Mouse (Mus musculus): ENCODE measurements around the gene Dclk1. TPM values are rescaled to one million over a fixed set of nuclear protein-coding genes. Genes with fewer than 3 reads are reported as not detected.

Dclk1 gene
- polyA plus RNA-seq, 1 experiment from 2014 or later = 62.8 TPM

DNA sequence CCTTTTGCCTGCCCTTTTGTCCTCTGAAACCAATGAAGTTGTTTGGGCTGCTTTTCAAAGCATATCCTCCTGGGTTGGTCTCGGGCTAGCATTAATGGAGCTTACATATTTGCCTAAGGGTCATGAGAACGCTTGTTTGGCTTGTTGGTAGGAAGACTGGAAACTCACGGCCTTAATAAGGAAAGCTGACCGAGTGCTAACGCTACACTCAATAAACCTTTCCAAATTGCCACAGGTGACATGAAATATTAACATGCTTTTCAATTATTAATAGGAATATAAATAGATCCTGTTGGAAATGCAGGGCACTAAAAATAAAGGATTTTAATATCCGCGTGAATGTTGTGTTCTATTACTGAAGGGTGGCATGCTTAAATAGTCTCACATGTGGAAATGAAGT lies 257.1 kb downstream of the Dclk1 start:
- no peak for ATAC-seq (ENCODE audit: insufficient number of reproducible peaks, insufficient read depth, low FRiP score, low TSS enrichment, low read depth)
- no peak overlapping the region for H3K9ac ChIP-seq (replicated peaks)
- WGBS = 56% methylated on average over 7 of the region's 7 CpGs
- no peaks in the 10 kb centered on the region for H3K27me3 ChIP-seq
- H3K9me3 ChIP-seq = peaks cover 4% of the 10 kb centered on the region; the same call in 1 of the 2 replicates
- 0 out of 2 replicates have a peak, but pooled peaks cover 4% of the 10 kb centered on the region for H3K36me3 ChIP-seq
- H3K27ac ChIP-seq = peak overlapping the region; percentile 76
- H3K4me1 ChIP-seq (replicated peaks) = peaks cover 43% of the 10 kb centered on the region
- no peak overlapping the region for H3K4me3 ChIP-seq (replicated peaks)
- H3K4me2 ChIP-seq = no peak overlapping the region

- 80% methylated on average over 7 of the region's 7 CpGs for WGBS
- Histone ChIP-seq H3K27me3 (no peaks in the 10 kb centered on the region), H3K36me3 (peaks cover 15% of the 10 kb centered on the region), H3K4me3 (replicated peaks) (no peak overlapping the region), H3K27ac (peak overlapping the region; percentile 70), H3K9ac (replicated peaks) (no peak overlapping the region), H3K9me3 (peaks cover 3% of the 10 kb centered on the region; the same call in 1 of the 2 replicates), H3K4me1 (replicated peaks) (peaks cover 41% of the 10 kb centered on the region), H3K4me2 (no peak overlapping the region)
- ATAC-seq (ENCODE audit: insufficient number of reproducible peaks, insufficient read depth, low FRiP score, low TSS enrichment, low read depth) = no peak
Measured at GRCm38 (mm10) chr3:55510198-55510597, 268.0 kb downstream of the Dclk1 start.

DNA sequence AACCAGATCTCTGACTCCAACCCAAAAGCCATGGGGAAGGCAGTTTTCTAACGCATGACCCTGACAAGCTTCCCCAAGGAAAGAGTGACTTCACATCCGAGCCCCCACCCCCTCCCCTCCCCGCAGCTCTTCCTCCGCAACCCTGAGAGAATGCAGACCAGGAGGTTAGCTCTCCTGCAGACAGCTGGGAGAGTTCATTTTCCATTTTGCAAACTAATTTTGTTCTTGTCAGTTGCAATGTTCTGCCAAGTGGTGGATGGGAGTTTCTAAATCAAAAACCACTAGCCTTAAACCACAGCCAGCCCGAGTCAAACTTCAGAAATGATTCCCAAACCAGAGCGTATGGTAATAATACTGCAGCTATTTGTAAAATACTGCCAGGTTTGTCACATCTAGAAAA lies 269.5 kb downstream of the Dclk1 start:
- no peak overlapping the region for H3K4me2 ChIP-seq
- H3K9ac ChIP-seq (replicated peaks) = no peak overlapping the region
- H3K36me3 ChIP-seq = peaks cover 11% of the 10 kb centered on the region
- peaks cover 54% of the 10 kb centered on the region for H3K4me1 ChIP-seq (replicated peaks)
- no peaks in the 10 kb centered on the region for H3K9me3 ChIP-seq
- H3K27ac ChIP-seq = no peak overlapping the region
- no peaks in the 10 kb centered on the region for H3K27me3 ChIP-seq
- 39% methylated on average over 6 of the region's 6 CpGs for WGBS
- 0 out of 2 replicates have a peak, but pooled peaks have one; percentile 38 for ATAC-seq (ENCODE audit: insufficient number of reproducible peaks, insufficient read depth, low FRiP score, low TSS enrichment, low read depth)
- H3K4me3 ChIP-seq (replicated peaks) = no peak overlapping the region

GRCm38 (mm10) chr3:55515966-55516365 lies 273.8 kb downstream of the Dclk1 start:
- Histone ChIP-seq H3K9ac (replicated peaks) (no peak overlapping the region), H3K4me3 (replicated peaks) (no peak overlapping the region), H3K36me3 (no peaks in the 10 kb centered on the region), H3K27me3 (no peaks in the 10 kb centered on the region), H3K27ac (0 out of 2 replicates have a peak overlapping the region, but pooled peaks have one; percentile 89), H3K4me1 (replicated peaks) (peaks cover 57% of the 10 kb centered on the region), H3K9me3 (no peaks in the 10 kb centered on the region), H3K4me2 (no peak overlapping the region)
- 19% methylated on average over 5 of the region's 5 CpGs for WGBS
- ATAC-seq (ENCODE audit: insufficient number of reproducible peaks, insufficient read depth, low FRiP score, low TSS enrichment, low read depth) = no peak

DNA sequence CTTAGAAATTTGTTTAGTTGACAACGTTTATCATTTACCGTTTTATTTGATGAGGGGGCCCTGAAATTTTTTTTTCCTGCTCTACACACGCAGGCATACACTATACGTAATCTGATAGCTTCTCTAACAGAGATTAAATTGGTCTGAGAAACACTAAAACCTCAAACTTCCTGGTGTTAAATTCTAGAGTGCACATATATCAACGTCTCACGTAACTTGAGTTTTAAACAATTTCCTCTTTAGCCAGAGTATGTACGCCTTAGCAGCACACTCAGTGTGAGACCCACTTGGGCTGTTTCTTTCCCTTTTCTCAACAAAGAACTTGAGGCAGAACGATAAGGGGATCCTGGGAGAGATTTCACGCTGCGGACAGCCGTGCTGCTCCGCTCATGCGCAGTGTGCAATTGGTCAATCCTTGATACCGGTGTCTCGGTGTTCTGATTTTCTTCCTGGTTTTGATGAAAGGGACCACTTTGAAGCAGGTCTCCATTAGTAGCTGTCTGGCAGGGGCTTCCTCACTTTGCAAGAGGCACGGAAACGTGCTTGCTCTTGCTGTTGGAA lies 275.4 kb downstream of the Dclk1 start:
- Histone ChIP-seq H3K36me3 (no peaks in the 10 kb centered on the region), H3K4me3 (replicated peaks) (no peak overlapping the region), H3K27me3 (no peaks in the 10 kb centered on the region), H3K27ac (peak overlapping the region; percentile 89), H3K9me3 (no peaks in the 10 kb centered on the region), H3K4me2 (peak overlapping the region; percentile 36), H3K4me1 (replicated peaks) (peaks cover 55% of the 10 kb centered on the region), H3K9ac (replicated peaks) (0 out of 2 replicates have a peak overlapping the region, but pooled peaks have one; percentile 18)
- ATAC-seq (ENCODE audit: insufficient number of reproducible peaks, insufficient read depth, low FRiP score, low TSS enrichment, low read depth) = no peak
- WGBS = 37% methylated on average over 17 of the region's 17 CpGs

DNA sequence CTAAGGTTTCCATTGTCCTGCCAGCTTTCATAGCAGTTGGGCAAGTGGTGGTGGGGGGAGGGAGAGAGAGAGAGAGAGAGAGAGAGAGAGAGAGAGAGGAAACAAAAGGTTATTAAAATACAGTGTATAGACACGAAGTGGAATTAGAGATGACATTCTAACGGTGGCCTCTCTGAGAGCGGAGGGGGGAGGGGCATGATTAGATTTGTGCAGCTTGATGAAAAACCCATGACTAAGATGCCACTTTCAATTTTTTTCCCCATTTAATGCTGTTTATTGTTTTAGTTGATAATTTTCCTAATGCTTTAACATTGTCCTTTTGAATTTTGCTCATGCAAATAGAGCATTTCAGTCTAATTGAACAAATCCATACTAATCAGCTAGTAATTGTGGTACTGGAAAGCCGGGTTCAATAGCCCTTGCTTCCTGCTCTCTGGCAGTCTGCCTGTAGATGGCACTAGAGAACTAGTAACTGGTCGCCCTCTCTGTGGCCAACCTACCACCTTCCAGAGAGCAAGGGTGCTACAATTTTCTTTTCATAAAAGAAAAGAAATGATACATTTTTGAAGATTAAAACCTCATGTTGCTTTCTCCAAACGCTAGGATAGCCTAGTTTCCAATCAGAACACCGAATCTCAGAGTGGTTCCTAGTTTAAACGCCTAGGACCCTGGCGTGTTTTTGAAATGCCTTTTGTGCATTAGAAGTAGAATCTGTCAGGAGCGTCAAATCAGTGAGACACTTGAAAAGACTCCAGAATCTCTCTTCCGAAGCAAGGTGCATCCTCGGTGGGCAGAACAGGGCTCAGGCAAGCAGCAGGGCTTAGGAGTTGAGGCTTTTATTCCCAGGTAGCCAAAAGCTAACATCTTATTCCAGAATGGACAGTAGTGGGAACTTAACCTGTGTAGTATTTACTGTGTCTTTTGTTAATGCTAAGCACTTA lies 278.3 kb downstream of the Dclk1 start:
- peaks cover 77% of the 10 kb centered on the region for H3K4me1 ChIP-seq (replicated peaks)
- no peak for ATAC-seq (ENCODE audit: insufficient number of reproducible peaks, insufficient read depth, low FRiP score, low TSS enrichment, low read depth)

DNA sequence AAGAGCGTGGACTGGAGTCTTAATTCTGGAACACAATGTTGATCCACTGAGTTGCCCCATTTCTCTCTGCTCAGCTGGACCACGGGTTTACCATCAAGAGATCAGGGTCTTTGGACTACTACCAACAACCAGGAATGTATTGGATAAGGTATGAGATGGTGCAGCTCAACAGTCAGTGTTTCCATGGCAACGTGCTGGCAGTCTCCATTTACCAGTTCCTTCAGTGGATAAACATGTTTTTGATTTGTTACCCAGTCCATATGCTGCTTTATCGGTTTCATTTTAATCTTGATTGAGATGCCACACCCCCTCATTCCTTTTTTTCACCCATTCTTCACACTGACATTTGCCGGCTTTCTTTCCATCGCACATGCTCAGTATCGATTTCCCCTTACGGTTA lies 279.6 kb downstream of the Dclk1 start:
- H3K9ac ChIP-seq (replicated peaks) = no peak overlapping the region
- H3K27ac ChIP-seq = peak overlapping the region; percentile 29; the same call in 1 of the 2 replicates
- no peaks in the 10 kb centered on the region for H3K36me3 ChIP-seq
- H3K4me1 ChIP-seq (replicated peaks) = peaks cover 77% of the 10 kb centered on the region
- no peak for ATAC-seq (ENCODE audit: insufficient number of reproducible peaks, insufficient read depth, low FRiP score, low TSS enrichment, low read depth)
- no peak overlapping the region for H3K4me2 ChIP-seq
- 70% methylated on average over 8 of the region's 8 CpGs for WGBS
- H3K27me3 ChIP-seq = no peaks in the 10 kb centered on the region
- H3K4me3 ChIP-seq (replicated peaks) = no peak overlapping the region
- H3K9me3 ChIP-seq = no peaks in the 10 kb centered on the region

More for the DNA sequence above, 278.3 kb downstream of the Dclk1 start:
- H3K27me3 ChIP-seq = no peaks in the 10 kb centered on the region
- WGBS = 24% methylated on average over 12 of the region's 12 CpGs
- H3K36me3 ChIP-seq = no peaks in the 10 kb centered on the region
- H3K4me2 ChIP-seq = no peak overlapping the region
- H3K9ac ChIP-seq (replicated peaks) = no peak overlapping the region
- no peaks in the 10 kb centered on the region for H3K9me3 ChIP-seq
- H3K4me3 ChIP-seq (replicated peaks) = no peak overlapping the region
- 0 out of 2 replicates have a peak overlapping the region, but pooled peaks have one; percentile 59 for H3K27ac ChIP-seq

GRCm38 (mm10) chr3:55523224-55523623 lies 281.1 kb downstream of the Dclk1 start:
- H3K36me3 ChIP-seq = no peaks in the 10 kb centered on the region
- 37% methylated on average over 7 of the region's 7 CpGs for WGBS
- H3K4me2 ChIP-seq = peak overlapping the region; percentile 23; the same call in 1 of the 2 replicates
- H3K9me3 ChIP-seq = no peaks in the 10 kb centered on the region
- ATAC-seq (ENCODE audit: insufficient number of reproducible peaks, insufficient read depth, low FRiP score, low TSS enrichment, low read depth) = no peak
- H3K27me3 ChIP-seq = no peaks in the 10 kb centered on the region
- peak overlapping the region; percentile 71 for H3K27ac ChIP-seq
- peaks cover 77% of the 10 kb centered on the region for H3K4me1 ChIP-seq (replicated peaks)
- H3K9ac ChIP-seq (replicated peaks) = peak overlapping the region; percentile 44; the same call in 1 of the 2 replicates
- no peak overlapping the region for H3K4me3 ChIP-seq (replicated peaks)

DNA sequence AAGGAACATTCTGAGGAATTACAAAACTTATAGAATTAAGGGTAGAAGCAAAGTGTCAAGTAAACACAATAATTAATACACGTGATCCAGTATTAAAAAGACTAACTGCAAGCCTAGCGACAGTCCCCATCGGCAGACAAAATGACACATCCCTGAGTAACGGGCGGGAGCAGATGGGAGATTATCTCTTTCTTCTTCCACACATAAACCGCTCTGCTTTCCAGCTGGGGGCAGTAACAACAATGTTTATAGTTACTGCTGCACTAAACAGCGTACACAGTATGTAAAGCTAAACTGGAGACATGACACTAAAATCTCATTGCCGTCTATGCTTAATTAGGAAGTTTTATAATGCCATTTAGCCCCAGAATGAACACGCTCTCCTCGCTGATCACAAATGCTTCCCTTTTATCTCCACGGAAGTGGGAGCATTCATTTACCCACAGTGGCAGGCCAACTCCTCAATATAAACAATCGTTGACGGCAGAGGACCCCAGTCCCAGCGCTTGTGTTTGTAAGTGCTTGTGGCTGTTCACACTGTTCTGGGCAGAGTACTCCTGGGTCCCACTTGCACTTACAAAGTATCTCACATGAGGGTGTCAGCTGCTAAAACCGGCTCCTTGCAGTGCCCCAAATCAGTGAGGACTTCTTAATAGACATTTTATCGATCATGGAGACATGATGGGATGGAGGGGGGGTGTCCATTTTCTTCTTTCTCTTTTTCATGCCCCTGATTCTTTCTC lies 281.7 kb downstream of the Dclk1 start:
- H3K4me2 ChIP-seq = peak overlapping the region; percentile 19
- peak overlapping the region; percentile 91 for H3K27ac ChIP-seq
- no peaks in the 10 kb centered on the region for H3K9me3 ChIP-seq
- no peak for ATAC-seq (ENCODE audit: insufficient number of reproducible peaks, insufficient read depth, low FRiP score, low TSS enrichment, low read depth)
- 19% methylated on average over 16 of the region's 16 CpGs for WGBS
- peak overlapping the region; percentile 0; the same call in 1 of the 2 replicates for H3K9ac ChIP-seq (replicated peaks)
- no peak overlapping the region for H3K4me3 ChIP-seq (replicated peaks)
- H3K4me1 ChIP-seq (replicated peaks) = peaks cover 78% of the 10 kb centered on the region
- no peaks in the 10 kb centered on the region for H3K36me3 ChIP-seq
- no peaks in the 10 kb centered on the region for H3K27me3 ChIP-seq

DNA sequence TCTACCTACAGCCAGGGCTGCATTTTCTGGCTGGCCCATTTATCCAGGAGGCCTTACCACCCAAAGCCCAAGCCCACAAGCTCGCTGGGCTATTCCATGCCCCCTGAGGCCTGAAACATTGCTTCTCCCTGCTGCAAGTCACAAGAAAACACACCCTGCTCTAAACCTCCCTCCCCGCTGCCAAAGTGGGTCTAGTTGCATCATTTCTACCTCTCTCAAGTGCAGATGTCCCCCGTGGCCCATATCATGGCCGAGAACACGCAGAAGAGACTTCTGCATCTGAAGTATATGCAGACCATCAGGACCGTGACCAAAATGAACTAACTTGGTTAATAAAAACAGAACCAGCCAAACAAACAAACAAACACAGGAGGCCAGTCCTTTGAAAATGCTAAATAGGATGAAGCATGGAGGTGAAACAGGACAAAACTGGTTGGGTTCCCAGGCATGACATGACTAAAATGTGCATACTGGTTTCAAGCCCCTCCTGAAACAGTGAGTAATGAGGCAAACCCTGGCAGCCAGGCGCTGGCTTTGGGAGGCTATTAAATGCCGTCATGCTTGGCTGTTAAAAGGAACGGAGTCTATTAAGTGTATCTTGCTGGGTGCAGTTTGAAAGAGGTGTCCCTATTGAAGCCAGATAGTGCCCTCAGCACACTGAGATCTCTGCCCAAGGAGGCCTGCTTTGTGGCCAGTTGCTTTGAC lies 282.5 kb downstream of the Dclk1 start:
- WGBS = 38% methylated on average over 9 of the region's 9 CpGs
- Histone ChIP-seq H3K4me3 (replicated peaks) (no peak overlapping the region), H3K9ac (replicated peaks) (peak overlapping the region; percentile 0; the same call in 1 of the 2 replicates), H3K4me2 (peak overlapping the region; percentile 19), H3K36me3 (no peaks in the 10 kb centered on the region), H3K27ac (peak overlapping the region; percentile 91), H3K4me1 (replicated peaks) (peaks cover 76% of the 10 kb centered on the region), H3K27me3 (no peaks in the 10 kb centered on the region), H3K9me3 (no peaks in the 10 kb centered on the region)
- peak; percentile 28; the same call in 1 of the 2 replicates for ATAC-seq (ENCODE audit: insufficient number of reproducible peaks, insufficient read depth, low FRiP score, low TSS enrichment, low read depth)
